In genomic region chr9:117571186-117571855, GRCm38 (mm10) we compare ENCODE assay signal across 14 mouse cellular contexts. TPM values are rescaled to one million over a fixed set of nuclear protein-coding genes. Genes with fewer than 3 reads are reported as not detected.
DNase-seq lines count a peak whose midpoint lies in the region; ATAC-seq and TF ChIP-seq lines count a peak whose summit lies in the region.
"Had no signal": no experiment of that assay in that cellular context is flagged by ENCODE, and none has a peak within 500 bp of the region (broad histone marks: within the 10 kb centered on the region; RNA-seq: fewer than 3 reads in every experiment).

No protein-coding gene starts in this region.

- peaks cover 10% of the 10 kb centered on the region for H3K4me1 ChIP-seq in heart, embryonic 13.5 days
- no peaks in the 10 kb centered on the region for H3K4me1 ChIP-seq in lung, postnatal 0 days (ENCODE audit: insufficient read depth, low read depth, low read length)
- peaks cover 4% of the 10 kb centered on the region for H3K4me1 ChIP-seq in stomach, embryonic 15.5 days
- H3K4me1 ChIP-seq: neural tube, embryonic 15.5 days had no signal

- no peak overlapping the region for H3K9ac ChIP-seq in heart, embryonic 13.5 days
- no peak overlapping the region for H3K9ac ChIP-seq in lung, postnatal 0 days (replicated peaks; ENCODE audit: low read depth)
- no peak overlapping the region for H3K9ac ChIP-seq in stomach, embryonic 15.5 days
- H3K9ac ChIP-seq: limb, embryonic 13.5 days; neural tube, embryonic 15.5 days had no signal

- TF ChIP-seq CTCF in lung, postnatal 0 days (IDR thresholded peaks at IDR 0.05): no peak

- H3K27ac ChIP-seq in heart, embryonic 13.5 days (replicated peaks): peak overlapping the region; percentile 72
- no peak overlapping the region for H3K27ac ChIP-seq in lung, postnatal 0 days (ENCODE audit: low read length)
- peak overlapping the region; percentile 68; the same call in 1 of the 2 replicates for H3K27ac ChIP-seq in stomach, embryonic 15.5 days
- H3K27ac ChIP-seq: limb, embryonic 13.5 days; neural tube, embryonic 15.5 days had no signal

- H3K4me2 ChIP-seq in heart, embryonic 13.5 days: no peak overlapping the region
- H3K4me2 ChIP-seq in lung, postnatal 0 days (replicated peaks; ENCODE audit: low read depth, low read length): no peak overlapping the region
- no peak overlapping the region for H3K4me2 ChIP-seq in stomach, embryonic 15.5 days
- H3K4me2 ChIP-seq: limb, embryonic 13.5 days; midbrain, embryonic 11.5 days; neural tube, embryonic 15.5 days had no signal

- WGBS in heart, embryonic 13.5 days: 49% methylated on average over 5 of the region's 5 CpGs
- WGBS in lung, postnatal 0 days: 44% methylated on average over 5 of the region's 5 CpGs
- WGBS in stomach, embryonic 15.5 days: 58% methylated on average over 5 of the region's 5 CpGs

- no peaks in the 10 kb centered on the region for H3K27me3 ChIP-seq in heart, embryonic 13.5 days (replicated peaks)
- no peaks in the 10 kb centered on the region for H3K27me3 ChIP-seq in lung, postnatal 0 days (replicated peaks; ENCODE audit: insufficient read depth, low read length)
- H3K27me3 ChIP-seq in stomach, embryonic 15.5 days (replicated peaks): no peaks in the 10 kb centered on the region
- H3K27me3 ChIP-seq: limb, embryonic 13.5 days; neural tube, embryonic 15.5 days had no signal

- intact Hi-C loops in heart, postnatal 14 days (cut with DNase I): no loop called here

- peak; percentile 33; the same call in 1 of the 2 replicates for TF ChIP-seq EP300 in lung, postnatal 0 days (IDR thresholded peaks at IDR 0.05)

- no peak for DNase-seq in heart, postnatal 14 days
- peak; percentile 62 for DNase-seq in lung, postnatal 0 days (ENCODE audit: low spot score)
- no peak for DNase-seq in lung, postnatal 10 days
- peak; percentile 17 to 24 for DNase-seq in adrenal gland, postnatal 36 days
- DNase-seq in right cerebral cortex, postnatal 4 days: no peak
- DNase-seq in embryo, embryonic 9.5 days (ENCODE audit: extremely low spot score): no peak
- DNase-seq: cerebellum, adult 11 months; thymus, postnatal 4 days had no signal

- no peaks in the 10 kb centered on the region for H3K36me3 ChIP-seq in heart, embryonic 13.5 days
- H3K36me3 ChIP-seq in lung, postnatal 0 days (ENCODE audit: insufficient read depth, low read length): no peaks in the 10 kb centered on the region
- no peaks in the 10 kb centered on the region for H3K36me3 ChIP-seq in stomach, embryonic 15.5 days
- H3K36me3 ChIP-seq: limb, embryonic 13.5 days; neural tube, embryonic 15.5 days had no signal

- no peaks in the 10 kb centered on the region for H3K9me3 ChIP-seq in heart, embryonic 13.5 days
- H3K9me3 ChIP-seq in lung, postnatal 0 days (ENCODE audit: low read length): no peaks in the 10 kb centered on the region
- H3K9me3 ChIP-seq in stomach, embryonic 15.5 days: no peaks in the 10 kb centered on the region
- H3K9me3 ChIP-seq: limb, embryonic 13.5 days; neural tube, embryonic 15.5 days had no signal

- no peak for ATAC-seq in heart, embryonic 13.5 days (ENCODE audit: extremely low read depth, insufficient number of reproducible peaks, low FRiP score, low TSS enrichment)
- peak; percentile 73 for ATAC-seq in lung, postnatal 0 days
- ATAC-seq in stomach, embryonic 15.5 days (ENCODE audit: insufficient read depth, low FRiP score, low read depth): no peak
- ATAC-seq: CD4-positive, CD25-positive, alpha-beta regulatory T cell, adult 4 months had no signal

- no peak overlapping the region for H3K4me3 ChIP-seq in heart, embryonic 13.5 days
- H3K4me3 ChIP-seq in lung, postnatal 0 days (ENCODE audit: low read depth, low read length): no peak overlapping the region
- no peak overlapping the region for H3K4me3 ChIP-seq in stomach, embryonic 15.5 days (replicated peaks)
- H3K4me3 ChIP-seq: limb, embryonic 13.5 days; neural tube, embryonic 15.5 days had no signal

RNA-seq across cellular contexts. Expression of gene Rbms3, which starts 58.4 kb away (rescaled TPM):
- polyA plus RNA-seq in heart, embryonic 13.5 days (2015; fragmentation: Nextera tagmentation; extraction: Ambion mirVana): 33.1 and 36.0 TPM in 2 replicates
- total RNA-seq in heart, postnatal 14 days (2021): 10 to 100 TPM; 17.7 to 18.6 TPM
- 48.9 and 63.2 TPM in 2 replicates for polyA plus RNA-seq in lung, postnatal 0 days (2015; fragmentation: Nextera tagmentation; extraction: Ambion mirVana)
- total RNA-seq in adrenal gland, postnatal 36 days (2021): 10 to 100 TPM; 24.3 to 34.3 TPM
- 64.3 and 67.2 TPM in 2 replicates for polyA plus RNA-seq in stomach, embryonic 15.5 days (2015; fragmentation: Nextera tagmentation; extraction: Ambion mirVana)

Comparison
In these comparisons a context has a peak if more than half of its experiments do, and no peak if none do; other contexts are left out.
1. DNase-seq: peak in lung, postnatal 0 days (single experiment) and adrenal gland, postnatal 36 days (2 of 2); none in heart, postnatal 14 days (0 of 2), lung, postnatal 10 days (single experiment), right cerebral cortex, postnatal 4 days (single experiment) and embryo, embryonic 9.5 days (single experiment).